Mouse (Mus musculus) lung, postnatal 36 days (tissue): Measurements from ENCODE around the gene Rasip1.
"Not testable (repeated sequence)": the region's sequence is repeated elsewhere in the genome, so short reads cannot be mapped to it uniquely, and the experiment has no call there.

ENCODE experiments used
- DNase-seq: peaks from one replicate; pipeline ENCODE4 v3.0.0; 2022; ENCODE audit warnings: mixed read lengths

Gene Rasip1

GRCm38 (mm10) chr7:45645591-45645971, 18.3 kb downstream of the Rasip1 start:
- no peak for DNase-seq

- no peak for DNase-seq
Measured at GRCm38 (mm10) chr7:45646671-45647070, 19.4 kb downstream of the Rasip1 start.

GRCm38 (mm10) chr7:45649351-45649750, 22.1 kb downstream of the Rasip1 start:
- no peak for DNase-seq

DNA sequence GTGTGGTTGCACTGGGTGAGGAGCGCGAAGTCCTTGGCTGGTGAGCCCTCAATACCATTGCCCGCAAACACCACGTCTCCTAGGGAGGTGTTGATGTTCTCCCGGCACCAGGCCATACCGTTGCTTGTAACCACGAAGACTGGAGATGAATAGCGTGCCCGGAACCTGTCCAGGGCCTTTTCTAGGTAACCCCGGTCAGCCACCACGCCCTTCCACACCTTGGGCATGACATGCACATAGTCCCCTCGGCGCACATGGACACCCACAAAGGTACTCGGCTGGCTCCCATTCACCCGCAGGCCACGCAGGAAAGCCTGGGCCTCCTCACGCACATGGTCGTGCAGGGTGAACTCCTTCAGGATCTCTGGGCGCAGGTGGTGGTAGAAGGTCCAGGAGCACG, 23.2 kb downstream of the Rasip1 start:
- DNase-seq: not testable (repeated sequence)

DNA sequence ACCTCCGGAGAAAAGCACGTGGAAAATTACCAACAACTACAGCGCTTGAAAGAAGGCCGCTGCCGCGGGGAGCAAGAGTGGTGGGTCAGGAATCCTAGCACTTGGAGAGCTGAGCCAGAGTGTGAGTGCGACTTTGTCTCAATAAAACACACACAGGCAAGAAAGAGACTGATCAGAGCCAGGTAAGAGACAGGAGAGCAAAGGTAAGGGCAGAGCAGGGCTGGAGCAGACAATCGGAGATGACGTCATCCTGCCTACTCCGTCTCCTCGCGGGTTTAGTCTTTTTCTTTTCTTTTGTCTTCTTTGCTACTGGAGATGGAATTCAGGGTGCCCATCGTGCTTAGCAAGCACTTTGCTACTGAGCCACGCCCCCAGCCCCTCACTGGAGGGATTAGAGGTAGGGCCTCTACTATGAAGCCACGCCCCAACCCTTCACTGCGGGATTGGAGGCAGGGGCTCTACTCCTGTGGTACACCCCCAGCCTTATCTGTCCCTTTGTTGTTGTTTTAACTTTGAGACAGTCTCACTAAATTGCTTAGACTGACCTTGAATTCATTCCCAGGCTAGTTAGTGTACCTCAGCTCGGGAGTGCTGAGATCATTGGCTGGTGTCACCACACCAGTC, 27.2 kb downstream of the Rasip1 start:
- no peak for DNase-seq

DNA sequence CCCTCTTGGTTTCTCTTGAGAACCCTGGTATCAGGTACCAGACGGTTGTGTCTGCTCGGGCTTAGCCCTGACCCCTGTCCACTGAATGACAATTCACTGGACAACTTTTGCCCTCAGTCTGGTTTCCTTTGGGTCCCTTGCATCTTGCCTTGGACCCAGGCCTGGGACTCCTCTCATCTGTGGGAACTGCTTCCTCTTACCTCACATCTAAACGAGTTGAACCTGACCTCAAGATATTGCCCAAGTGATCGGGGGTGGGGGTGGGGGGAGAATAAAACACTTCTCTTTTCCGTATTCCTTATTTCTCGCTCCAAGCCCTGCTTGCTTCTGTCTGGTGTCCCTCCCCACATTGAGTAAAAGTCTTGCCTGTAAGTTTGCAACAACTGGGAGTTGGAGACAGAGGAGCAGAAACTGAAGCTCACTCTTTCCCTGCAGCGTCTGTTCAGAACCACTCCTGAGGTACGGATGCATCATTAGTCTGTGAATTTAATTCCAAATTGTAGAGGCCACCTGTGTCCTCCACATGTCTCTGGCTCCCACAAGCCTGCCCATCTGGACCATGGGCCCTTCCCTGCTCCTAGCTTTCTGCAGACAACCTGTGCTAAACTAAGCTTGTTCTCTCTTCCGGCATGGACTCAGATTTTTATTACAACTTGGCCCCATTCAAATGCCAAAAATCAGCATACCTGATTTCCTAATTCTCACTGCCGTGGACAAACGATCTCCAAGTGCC, 33.6 kb downstream of the Rasip1 start:
- DNase-seq: no peak

DNA sequence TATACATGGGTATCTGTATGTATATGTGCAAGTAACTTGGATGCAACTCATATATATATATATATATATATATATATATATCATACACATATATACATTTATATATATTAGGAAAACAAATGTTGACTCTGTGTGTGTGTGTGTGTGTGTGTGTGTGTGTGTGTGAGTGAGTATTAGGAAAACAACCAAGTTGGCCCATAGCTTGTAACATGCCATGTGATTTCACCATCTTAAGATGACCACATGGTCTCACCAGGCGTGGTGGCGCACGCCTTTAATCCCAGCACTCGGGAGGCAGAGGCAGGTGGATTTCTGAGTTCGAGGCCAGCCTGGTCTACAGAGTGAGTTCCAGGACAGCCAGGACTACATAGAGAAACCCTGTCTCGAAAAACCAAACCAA, 34.4 kb downstream of the Rasip1 start:
- DNase-seq: not testable (repeated sequence)

- no peak for DNase-seq
Measured at GRCm38 (mm10) chr7:45665303-45666138, 38.2 kb downstream of the Rasip1 start.

GRCm38 (mm10) chr7:45666161-45666560, 38.9 kb downstream of the Rasip1 start, which contains the start of gene Fut2:
Gene Fut2, minus strand, starts transcription at chr7:45666394.
- no peak for DNase-seq

DNA sequence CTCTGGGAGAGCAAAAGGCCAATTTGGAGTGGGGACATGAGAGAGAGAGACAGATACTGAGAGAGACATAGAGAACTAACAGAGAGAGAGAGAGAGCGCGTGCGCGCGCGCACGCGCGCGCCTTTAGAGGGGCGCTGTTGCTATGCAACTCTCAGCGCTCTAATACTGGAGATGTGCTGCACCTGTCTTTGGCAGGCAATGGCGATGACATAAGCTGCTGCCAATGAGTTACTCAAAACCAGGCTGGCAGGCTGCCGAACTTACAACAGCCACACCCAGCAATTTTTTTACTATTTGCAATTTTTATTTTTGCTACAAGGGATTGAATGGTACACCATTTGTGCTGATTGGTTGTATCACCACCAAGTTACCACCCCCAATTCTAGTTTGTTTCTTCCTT, 40.5 kb downstream of the Rasip1 start:
- DNase-seq: no peak

DNA sequence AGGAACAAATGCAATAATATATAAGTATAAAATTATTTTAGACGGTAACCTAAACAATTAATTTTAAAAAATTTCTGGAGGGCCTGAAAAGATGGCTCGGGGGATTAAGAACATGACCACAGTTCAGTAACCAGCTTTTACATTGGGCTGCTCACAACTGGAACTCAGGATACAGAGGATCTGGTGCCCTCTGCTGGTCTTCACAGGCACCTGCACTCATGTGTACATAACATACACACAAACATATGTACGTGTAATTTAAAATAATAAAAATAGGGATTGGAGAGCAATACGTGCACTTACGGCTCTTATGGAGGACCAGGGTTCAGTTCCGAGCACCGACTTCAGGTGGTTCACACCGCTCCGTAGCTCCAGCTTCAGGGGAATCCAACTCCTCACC, 41.6 kb downstream of the Rasip1 start:
- DNase-seq: no peak

- DNase-seq: no peak
Measured at GRCm38 (mm10) chr7:45677627-45678295, 50.5 kb downstream of the Rasip1 start.

DNA sequence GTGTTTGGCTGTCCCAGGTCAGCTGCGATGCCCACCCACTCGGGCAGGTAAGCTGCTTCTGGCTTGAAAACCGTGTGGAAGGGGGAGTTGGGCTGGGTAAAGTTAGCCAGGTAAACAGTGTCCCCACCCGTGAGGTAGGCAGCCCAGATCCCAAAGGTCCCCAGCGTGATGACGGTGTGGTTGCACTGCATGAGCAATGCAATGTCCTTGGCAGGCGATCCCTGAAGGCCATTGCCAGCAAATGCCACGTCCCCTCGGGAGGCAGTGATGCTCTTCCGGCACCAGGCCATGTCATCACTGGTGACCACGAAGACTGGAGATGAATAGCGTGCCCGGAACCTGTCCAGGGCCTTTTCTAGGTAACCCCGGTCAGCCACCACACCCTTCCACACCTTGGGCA, 51.2 kb downstream of the Rasip1 start:
- DNase-seq: no peak

- peak; percentile 75 for DNase-seq
Measured at GRCm38 (mm10) chr7:45679966-45680621, 52.8 kb downstream of the Rasip1 start.

DNA sequence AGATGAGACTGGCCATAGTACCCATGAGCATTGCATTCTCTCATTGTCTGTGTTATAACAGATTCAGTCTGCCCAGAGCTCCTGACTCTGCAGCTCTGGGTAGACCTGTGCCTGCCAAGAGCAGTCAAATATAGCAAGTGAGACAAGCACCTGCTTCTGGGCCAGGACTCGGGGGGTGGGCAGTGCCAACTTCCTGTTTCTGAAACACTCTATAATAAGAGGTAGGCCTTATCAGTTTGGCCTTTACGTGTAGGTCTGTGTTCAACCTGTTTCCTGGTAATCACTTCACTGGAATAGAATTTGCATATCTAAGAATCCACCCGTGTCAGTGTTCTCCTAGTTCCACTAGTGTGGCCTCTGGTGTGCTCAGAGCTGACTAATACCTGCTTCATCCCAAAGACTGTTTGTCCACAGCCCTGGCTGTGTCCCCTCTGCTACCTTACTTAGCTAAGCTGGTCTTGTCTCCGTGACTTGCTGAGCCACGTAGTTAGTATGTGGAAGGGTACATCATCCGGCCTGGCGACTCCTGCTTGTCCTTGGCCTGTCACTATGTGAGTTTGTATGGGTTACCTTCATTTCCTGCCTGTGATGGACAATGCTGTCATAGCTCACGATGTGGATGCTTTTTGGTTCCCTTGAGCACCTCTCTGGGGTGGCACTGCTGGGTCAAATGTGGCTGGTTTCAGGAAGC, 53.9 kb downstream of the Rasip1 start:
- DNase-seq: peak; percentile 79

DNA sequence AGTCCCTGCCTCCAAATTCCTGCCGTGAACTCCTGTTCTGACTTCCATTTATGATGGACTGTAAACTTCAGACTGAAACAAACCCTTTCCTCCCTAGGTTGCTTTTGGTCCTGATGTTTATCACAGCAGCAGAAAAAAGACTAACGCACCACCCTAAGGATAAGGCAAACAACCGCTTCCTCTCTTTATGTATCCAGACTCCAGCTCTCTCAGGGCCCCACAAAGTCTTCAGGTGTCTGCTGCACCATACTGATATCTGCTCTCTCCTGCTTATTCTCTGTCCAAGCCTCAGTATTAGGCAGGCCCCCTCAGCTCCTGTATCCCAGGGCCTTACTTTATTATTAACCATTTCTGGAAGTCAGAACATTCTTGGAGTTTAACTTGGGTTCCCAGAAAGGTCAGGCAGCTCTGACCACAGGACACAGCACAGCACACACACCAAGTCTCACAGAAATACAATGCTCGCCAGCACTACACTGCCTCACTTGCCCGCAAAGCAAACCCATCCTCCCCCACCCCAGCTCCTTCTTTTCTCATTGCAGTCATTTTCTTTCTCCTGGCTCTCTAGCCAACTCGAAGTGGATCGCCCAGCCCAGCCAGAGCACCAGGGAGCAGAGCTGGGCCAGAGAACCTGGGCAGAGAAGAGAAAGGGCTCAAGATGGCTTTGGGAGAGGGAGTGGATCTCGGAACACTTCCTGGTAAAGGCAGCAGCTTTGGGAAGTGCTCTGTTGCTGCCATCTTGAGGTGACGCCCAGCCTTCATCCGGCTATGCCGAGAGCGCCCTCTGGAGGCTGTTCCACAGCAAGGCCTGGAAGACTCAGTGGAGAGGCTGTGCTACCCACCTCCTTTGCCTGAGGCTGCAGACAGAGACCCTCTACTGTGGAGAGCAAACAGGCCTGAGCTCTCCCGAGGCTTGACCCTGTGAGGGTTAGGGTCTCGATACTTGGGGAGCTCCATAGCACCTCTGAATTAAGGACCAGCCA, 55.1 kb downstream of the Rasip1 start:
- peak; percentile 94 for DNase-seq

DNA sequence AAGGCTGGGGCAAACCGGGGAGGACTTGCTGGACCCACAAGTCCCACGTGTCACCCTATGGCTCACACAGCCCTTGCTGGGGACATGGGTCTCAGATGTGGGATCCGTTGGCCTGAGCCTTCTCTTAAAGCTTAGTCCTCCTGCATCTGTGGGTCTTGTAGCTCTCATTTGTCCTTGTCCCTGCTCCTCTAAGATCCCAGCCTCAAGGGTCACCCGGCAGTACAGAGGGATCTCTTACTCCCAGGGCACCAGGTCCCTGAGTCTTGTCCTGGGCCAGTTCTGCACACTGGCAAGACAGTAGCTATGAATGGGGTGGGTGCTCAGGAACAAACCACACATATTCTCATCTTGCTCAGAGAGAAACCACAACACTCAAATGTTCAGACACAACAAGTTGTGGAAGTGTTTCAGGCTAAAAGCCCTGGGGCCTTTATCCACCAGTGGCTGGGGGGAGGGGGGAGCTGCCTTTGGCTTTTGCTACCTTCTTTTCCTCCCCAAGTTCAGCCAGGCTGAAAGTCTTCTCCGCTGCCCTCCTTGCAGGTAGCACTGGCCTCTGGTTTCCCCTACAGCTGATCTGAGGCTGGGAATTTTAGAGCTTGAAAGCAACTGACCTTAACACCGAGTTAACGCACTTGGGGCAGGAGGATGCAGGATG, 56.2 kb downstream of the Rasip1 start, which contains the start of gene Ntn5:
Ntn5 (plus strand) TSS at position 627 of the 655 bp plus-strand sequence.
- DNase-seq: no peak

GRCm38 (mm10) chr7:45685811-45686210, 58.5 kb downstream of the Rasip1 start:
- DNase-seq: no peak

- DNase-seq: peak; percentile 60
Measured at GRCm38 (mm10) chr7:45686841-45687240, 59.6 kb downstream of the Rasip1 start.
